Mouse (Mus musculus) frontal cortex, postnatal 36 days (tissue): ENCODE data around the gene Zdhhc14.

ENCODE experiments used
- DNase-seq, 2 experiments: peaks; one replicate each; pipeline ENCODE4 v3.0.0; 2022; ENCODE audit warnings: low spot score in 2 of 2

Gene Zdhhc14

DNA sequence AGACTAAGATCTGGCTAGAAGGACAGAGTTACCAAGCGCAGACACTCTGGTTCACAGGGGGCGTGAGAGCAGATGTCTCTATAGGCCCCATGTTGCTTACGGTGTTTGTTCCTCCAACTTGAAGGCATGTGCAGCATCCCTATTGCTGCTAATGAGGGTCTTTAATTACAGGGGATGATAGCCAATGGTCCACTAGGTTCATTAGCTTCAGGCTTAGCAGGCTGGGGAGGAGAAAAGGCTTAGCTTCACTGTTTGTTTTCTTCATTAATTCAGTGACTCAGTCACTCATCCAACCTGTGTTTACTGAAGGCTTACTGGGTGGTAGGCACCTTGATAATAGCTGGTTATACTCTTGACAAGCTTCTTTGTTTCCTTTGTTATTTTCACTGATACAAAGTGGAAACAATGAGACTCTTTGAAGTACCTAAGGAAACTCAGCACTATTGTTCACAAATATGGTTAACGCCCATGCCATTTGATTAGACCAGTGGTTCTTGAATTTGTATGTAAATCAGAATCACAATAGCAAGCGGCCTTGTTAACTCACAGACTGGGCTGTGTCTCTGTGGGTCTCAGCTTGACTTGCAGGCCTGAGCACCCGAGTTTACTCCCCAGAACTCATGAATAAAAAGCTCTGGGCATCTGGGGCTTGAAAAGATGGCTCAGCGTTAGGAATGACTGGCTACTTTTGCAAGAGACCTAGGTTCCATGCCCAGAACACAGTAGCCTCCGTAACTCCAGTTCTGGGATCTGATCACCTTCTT lies 168.1 kb downstream of the Zdhhc14 start:
- DNase-seq = no peak

DNA sequence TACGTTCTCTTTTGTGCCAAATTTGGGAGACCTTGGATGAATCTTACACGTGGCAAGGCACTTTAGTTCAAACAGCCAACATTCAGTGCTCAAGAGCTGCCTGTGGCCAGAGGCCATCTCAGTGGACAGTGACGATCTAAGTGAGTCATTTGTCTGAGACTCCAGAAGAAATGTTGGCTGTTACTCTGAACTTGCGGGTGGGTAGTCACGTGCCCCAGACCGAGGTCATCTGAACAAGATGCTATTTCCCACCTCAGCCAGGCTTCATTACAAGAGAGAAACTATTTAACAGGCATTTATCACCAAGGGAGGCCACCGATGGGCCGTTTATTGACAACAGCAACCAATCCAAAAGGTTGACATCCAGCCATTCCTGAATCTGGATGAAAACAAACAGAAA lies 174.3 kb downstream of the Zdhhc14 start:
- no peak for DNase-seq

DNA sequence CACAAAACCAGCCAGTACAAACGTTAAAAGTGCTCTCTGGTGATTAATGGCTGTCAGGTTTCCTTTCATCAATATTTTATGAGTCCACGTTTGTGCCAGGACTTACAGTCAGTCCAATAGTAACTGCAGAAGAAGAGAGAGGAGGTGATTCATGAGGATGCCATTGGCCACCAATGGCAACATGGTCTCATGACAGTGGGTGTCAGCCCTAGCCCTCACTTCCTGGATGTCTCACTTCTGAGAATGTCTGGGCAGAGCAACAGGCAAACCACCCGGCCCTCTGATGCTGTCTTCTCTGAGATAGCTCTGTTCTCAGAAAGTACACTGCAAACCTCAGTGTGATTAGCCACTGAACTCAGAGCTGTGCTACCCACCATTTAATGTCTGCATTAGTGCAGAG lies 176.1 kb downstream of the Zdhhc14 start:
- no peak for DNase-seq

DNA sequence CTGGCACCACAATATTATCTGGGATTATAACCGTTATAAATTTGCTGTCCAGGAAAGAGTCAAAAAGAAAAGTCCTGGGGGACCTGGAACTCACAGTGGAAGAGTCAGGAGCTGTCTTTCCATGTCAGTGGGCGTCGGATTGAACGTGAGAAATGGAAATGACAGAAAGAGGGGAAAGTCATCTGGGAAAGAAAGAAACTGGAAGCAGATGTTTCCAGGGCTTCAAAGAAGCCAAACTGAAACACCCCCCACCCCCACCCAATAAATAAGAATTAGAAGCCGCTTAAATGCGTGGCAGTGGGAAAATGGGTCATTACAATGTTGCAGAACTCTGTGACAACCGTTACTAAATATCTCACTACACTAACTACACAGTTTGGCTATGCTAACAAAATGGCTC lies 176.6 kb downstream of the Zdhhc14 start:
- no peak for DNase-seq

DNA sequence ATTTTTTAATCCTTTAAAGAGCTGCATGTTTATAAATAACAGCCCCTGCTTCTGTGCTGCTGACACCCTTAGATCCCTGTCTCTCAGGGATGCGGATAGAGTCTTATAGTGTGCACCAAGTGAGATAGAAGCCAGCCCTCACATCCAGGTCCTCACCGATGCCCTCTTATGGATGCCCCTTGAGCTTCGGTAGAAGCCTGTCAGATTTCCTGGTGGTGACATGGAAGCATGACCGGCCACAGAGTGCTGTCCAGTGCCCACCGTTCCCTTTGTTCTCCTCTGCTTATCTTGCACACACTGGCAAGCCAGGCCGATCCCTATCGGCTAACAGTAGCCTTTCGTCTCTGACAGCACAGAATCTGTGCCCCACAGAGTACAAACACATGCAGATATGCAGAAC lies 183.6 kb downstream of the Zdhhc14 start:
- no peak for DNase-seq

DNA sequence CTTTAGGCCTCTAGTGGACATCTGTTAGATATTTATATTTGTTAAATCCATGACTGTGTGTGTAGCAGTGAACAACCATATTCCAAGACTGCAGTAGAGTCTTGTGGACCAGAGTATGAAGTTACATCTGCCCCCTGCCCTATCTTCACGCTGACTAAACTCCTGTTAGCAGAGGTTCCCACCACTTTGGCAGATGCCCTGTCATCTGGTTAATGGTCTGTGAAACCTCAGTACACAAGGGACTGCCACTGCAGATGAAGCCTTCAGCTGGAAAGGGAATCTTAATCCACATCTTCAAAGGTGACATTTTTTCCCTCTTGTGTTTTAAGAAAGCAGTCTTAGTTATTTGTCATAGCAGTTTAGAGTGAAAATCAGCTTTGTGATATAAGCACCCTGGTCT lies 187.0 kb downstream of the Zdhhc14 start:
- no peak for DNase-seq

DNA sequence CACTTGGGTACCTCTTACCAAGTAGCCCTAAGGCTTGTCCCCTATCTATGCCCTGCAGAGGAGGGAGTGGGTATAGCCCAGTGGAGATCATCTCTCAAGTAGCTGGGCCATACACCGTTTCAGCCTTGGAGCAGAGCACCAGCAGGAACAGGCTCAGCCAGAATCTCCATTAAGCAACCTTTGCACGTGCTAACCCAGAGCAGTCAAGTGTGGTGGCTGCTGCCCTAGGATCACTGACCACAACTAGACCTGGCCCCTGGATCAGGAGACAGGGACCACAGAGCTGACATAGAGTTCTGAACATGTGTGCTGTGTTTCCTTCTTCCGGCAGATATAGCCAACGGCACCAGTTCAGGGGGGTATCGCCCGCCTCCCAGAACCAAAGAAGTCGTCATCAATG lies 193.0 kb downstream of the Zdhhc14 start:
- no peak for DNase-seq

DNA sequence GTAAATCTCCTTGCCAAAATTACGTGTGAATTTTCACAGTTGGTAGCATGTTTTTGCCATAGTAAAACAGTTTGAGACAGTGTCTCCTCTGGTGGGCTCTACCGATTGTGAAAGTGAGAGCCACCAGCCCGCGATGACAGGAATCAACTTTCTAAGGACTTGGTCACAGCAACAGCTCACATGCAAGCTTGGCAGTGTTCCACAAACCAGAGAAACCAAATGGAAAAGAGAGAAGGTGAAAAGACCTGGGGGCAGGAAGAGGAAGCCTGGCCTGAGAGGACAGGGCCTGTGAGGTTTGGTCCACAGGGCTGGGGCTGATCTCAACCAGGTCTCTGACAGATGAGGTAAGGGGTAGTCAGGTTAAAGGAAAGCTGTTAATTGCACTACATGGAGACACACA lies 195.5 kb downstream of the Zdhhc14 start:
- no peak for DNase-seq

DNA sequence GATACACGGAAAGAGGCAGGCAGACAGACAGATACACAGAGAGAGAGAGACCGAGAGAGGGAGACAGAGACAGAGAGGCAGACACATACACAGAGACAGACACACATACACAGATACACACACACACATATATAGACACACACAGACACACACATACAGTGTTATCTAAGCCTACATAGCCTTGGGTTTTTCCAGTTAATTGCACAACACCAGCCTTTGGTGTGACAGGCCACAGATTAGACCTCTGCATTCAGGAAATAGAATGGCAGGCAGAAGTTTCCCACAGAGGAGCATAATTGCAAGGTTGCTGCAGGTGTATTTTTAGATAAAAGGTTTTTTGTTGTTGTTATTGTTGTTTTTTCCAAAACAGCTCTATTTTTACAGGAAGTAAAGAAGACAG lies 195.9 kb downstream of the Zdhhc14 start:
- DNase-seq = no peak

DNA sequence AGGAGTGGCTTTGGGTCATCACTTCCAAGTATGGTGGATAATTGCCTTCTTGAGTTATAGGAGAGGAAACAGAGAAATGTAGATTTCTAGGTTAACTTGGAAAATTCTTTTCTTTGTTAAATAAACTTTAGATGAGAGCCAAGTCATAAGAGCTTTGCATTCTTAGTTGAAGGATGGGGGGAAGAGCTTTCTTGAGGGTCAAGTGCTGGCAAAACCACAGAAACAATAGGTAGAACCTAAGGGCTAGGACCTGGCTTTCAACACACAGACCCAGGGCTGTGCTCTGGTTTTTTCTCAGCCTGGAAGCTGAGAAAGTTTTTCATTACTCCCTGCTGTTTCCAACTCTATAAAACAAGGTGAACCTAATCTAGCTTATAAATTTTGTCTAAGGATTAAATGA lies 196.3 kb downstream of the Zdhhc14 start:
- no peak for DNase-seq

DNA sequence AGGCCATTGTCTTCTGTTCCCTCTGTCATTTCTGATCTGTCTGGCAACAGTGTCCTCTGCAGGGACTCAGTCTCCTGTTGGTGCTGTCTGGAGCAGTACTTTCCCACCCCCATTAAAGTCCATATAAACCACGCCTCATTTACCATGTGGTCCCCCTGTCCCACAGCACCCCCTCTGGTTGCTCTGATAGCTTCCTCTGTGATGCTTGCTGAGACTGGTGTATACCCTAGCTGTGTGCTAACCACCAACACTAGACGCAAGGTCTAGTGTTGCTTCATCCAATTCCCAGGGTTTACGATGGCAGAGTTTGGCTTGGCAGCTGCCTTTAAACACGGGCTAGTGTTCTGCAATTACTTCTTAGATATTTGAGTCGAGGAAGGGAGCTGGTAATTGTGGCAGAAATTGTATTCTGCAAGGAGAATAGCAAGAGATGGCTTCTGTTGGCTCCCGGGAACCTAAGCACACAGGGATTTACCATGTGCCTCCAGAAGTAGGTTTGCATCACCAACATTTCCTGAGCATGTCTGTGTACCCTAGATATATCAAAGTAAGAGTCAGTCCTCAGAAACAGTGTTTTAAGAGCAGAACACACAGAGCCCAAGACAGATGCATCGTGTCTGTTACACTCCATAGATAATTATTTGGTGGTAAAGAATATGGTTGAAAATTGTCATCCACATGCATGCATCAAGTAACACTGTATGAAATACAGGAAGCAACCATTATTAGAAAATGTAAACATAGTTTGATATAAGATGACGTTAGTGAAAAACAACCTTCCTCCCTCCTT lies 198.6 kb downstream of the Zdhhc14 start:
- no peak for DNase-seq

DNA sequence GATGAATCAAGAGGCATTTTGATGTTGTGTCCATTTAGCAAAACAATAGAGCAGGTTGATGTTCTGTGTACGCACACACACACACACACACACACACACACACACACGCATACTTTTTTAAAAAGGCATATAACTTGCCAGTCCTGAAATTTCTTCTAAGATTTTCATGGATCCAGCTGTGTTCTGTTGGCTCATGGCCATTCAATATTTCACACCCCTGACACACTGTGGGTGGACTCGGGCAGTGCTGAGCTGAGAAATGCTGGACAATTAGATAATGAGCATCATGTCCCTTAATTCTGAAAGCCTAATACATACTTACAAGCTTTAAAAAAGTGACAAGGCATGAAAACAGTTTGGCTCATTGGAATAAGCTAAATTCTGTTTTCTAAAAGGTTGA lies 200.3 kb downstream of the Zdhhc14 start:
- DNase-seq = no peak

DNA sequence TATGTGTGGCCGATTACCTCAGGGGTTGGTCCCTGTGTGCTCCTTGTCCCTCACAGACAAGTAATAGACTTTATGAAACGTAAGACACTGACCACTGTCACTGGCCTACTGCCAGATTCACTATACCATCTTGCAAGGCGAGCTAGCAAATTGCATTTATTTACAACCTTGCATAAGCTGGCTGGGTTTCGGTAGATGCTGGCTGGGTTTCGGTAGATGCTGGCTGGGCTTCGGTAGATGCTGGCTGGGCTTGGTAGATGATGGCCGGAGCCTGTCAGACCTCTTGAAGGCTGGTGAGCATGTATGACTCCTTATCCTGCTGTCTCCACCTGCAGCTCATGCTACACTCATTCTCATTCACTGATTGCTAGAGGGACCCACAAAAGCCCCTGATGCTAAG lies 200.9 kb downstream of the Zdhhc14 start:
- DNase-seq = no peak

DNA sequence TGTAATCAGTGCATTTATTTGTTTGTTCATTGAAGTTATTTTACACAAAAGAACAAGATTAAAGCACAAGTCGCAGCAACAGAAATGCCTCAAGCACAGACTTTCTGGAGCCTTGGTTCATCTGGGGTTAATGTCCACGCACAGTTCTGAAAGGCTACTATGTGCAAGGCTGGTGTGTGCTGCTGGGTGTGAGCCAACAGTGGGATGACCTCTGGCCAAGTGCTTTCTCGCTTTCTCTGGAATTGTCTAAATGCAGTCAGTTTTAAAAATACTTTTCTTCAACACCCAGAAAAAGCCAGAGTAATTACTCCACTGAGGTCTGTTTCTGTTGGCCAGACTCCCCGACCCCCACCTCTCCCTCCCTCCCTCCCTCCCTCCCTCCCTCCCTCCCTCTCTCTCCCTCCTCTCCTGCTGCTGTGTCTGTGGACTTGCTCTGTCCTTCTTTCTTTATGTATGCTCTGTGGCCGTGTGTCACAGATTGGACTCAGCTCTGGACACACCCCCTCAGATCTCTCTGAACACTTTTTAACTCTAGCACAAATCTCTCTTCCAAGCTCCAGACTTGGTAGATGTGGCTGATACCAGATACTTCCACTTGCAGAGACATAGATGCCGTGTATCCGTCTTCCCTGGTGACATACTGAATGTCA lies 206.2 kb downstream of the Zdhhc14 start:
- DNase-seq = no peak

DNA sequence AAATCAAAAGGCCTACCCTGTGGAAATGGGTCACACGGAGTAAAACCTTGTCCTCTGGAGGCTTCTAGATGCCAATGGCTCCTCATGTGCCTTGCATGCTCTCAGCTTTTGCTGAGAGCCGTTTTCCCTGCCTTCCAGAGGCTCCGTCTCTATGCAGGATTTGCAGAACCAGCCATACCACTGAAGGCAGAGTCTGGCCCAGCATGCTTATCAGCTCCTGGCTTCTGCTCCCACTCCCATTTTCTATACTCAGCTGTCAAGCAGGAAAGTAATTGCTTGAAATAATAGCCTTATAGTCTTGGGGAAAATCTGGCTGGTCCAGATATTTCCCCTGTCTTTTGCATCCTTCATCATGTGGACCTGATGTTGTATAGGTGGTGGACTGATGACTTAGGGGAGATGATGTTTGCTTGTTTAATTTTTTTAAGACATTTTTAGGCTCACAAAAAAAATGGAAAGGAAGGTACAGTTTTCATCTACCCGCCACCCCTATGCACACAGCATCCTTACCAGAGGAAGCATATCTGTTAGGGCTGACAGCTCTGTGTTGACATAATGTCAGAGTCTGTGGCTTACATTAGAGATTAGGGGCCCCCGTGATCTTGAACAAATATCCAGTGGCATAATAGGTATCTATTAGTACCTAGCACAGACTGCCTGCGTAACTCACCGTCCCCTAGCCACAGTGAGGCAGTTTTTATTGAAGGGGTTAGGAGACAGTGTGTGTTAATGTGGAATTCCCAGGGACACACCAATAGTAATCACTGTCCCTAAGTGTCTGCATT lies 218.2 kb downstream of the Zdhhc14 start:
- no peak for DNase-seq

DNA sequence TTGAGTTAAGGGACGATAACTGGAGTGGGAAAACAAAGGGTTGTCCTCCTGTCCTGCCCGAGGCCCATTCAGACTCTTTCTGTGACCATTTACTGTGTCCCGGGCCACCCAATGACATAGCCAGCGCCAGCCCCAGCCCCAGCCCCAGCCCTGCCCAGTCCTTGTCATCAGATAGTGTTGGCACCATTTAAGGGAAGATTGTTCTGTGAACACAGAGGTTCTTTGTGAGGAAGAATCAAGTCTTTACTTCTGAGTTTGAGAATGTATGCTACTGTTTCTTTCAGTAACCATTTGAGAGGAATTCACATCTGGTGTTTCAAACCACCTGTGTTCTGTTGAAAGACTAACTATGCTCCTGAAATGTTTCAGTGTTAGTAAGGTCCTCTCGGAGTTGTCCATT lies 219.5 kb downstream of the Zdhhc14 start:
- DNase-seq = peak in 1 of 2 experiments; percentile 8

DNA sequence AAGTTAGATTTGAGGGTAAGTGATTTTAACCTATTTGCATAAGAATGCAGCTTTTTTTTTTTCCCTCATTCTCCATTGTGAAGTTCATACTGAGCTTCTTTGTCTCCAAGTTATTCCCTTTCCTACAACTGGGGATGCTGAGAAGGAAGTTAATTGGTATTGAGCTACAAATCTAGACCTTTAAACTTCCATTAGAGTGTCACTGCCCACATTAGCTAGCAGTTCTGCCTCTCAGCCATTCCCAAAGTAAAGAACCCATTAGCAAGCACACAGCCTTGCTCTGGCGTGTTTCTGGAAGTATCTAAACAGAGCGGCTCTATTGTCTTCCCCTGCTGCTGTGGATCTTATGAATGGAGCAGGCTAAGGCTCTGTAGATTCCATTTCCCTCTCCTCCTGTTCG lies 220.8 kb downstream of the Zdhhc14 start:
- no peak for DNase-seq

DNA sequence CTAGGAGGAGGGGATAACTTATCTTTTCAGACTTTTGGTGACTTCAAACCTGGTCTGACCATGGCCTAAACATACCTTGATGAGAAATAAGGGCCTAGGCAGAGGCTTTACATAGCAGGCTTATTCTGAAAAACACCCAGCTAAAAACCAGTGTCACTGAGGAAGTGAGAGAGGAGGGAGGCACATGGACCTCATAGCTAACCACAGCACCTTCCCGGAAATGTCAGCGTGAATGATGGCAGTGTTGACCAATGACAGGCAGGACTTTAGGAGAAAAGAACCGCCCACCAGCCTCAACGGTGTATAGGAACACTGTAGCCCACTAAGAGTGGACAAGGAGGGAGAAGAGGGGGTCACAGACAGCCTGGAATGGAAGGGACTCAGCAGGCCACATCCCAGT lies 224.6 kb downstream of the Zdhhc14 start:
- DNase-seq = no peak

DNA sequence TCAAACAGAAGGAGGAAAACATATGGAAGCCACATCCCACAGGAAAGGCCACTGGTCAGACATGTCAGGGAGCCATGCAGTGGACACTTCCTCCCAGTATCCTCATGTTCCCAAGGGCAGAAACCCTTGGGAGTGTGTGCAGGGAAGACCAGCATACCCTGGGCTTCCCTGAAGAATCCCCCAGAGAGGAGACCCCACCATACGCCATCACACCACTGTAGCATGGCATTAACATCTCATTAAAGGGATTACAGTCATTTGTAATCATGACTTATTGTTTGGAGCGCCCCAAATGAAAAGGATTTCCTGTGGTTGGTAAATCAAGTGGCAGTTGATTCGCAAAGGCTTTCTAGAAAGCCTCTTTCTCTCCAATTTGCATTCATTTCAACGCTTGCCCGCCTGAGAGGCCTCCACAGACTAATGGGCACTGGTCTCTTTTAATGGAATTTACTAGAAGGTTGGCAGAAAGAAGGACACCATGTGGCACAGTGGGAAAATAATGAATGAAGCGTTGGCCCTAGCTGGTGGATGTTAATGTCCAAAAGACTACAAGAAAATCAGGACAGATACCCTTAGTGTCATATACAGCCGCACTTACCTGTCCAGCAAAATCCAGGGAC lies 226.5 kb downstream of the Zdhhc14 start:
- DNase-seq = no peak

DNA sequence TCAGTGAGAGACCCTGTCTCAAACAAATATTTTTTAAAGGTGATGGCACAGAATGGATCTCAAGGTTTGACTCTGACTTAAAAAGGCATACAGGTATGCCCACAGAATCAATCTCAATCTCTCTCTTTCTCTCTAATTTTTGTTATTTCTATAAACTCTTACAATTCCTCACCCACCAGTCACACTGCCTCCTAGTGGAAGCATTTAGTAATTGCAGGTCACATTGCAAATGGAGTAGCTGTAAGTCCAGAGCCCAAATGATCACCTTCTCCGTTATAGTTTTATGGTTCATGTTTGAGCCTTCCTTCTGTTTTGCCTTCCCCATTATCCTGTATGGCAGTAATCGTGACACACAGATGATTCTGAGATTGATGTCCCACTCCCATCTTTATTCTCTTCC lies 230.4 kb downstream of the Zdhhc14 start:
- no peak for DNase-seq

DNA sequence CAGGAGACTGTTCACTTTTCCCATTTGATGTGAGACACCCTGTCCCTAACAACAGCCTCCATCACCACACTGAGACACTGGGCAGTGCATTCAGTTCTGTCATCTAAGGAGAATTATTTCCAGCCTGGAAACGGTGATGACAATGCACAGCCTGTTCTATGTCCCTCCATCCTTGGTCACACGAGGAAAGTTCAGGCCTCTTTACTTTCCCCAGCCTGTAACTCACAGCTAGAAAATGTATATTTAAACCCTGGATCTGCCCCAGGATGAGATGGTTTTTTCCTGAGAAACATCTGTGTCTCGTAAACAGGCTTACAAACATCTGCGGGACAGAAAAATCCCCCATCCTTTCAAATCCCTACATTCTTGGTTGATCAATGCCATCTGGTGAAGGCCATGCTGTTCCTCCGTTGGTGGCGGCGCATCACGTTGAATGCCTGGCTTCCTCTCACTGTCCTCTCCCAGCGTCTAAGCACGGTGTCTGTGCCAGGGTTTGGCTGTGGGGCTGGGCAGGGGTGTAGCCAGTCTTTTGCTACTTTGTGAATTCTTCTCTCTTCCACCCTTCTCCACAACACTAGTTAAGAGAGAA lies 231.3 kb downstream of the Zdhhc14 start:
- no peak for DNase-seq
